Mouse (Mus musculus): ENCODE data around the gene Atf1. TPM values are rescaled to one million over a fixed set of nuclear protein-coding genes. Genes with fewer than 3 reads are reported as not detected.

The Atf1 gene
- polyA plus RNA-seq, 1 experiment, result not detected

GRCm38 (mm10) chr15:100225891-100226290 is 1.7 kb upstream of the Atf1 start:
- TF ChIP-seq POLR2A (IDR thresholded peaks at IDR 0.05; ENCODE audit: insufficient read depth, low read depth, low read length), result no peak
- no peak for TF ChIP-seq CTCF (IDR thresholded peaks at IDR 0.05; ENCODE audit: insufficient read depth, low read depth, low read length)
- H3K27ac ChIP-seq (ENCODE audit: insufficient read depth, low read depth, low read length), result 0 out of 2 replicates have a peak overlapping the region, but pooled peaks have one; percentile 15
- no peak overlapping the region for H3K4me3 ChIP-seq (ENCODE audit: insufficient read depth, low read depth, low read length)
- 50% methylated on average over 1 of the region's 1 CpGs for WGBS
- peaks cover 6% of the 10 kb centered on the region; the same call in 1 of the 2 replicates for H3K4me1 ChIP-seq (ENCODE audit: control insufficient read depth, insufficient read depth, low read length)

GRCm38 (mm10) chr15:100227031-100227662 is 472 bp upstream of the Atf1 start:
- WGBS, result 1% methylated on average over 17 of the region's 17 CpGs
- Histone ChIP-seq H3K27ac (ENCODE audit: insufficient read depth, low read depth, low read length) (peak overlapping the region; percentile 100), H3K4me3 (ENCODE audit: insufficient read depth, low read depth, low read length) (peak overlapping the region; percentile 100), H3K4me1 (ENCODE audit: control insufficient read depth, insufficient read depth, low read length) (peaks cover 6% of the 10 kb centered on the region; the same call in 1 of the 2 replicates)
- TF ChIP-seq POLR2A (IDR thresholded peaks at IDR 0.05; ENCODE audit: insufficient read depth, low read depth, low read length), result no peak
- no peak for TF ChIP-seq CTCF (IDR thresholded peaks at IDR 0.05; ENCODE audit: insufficient read depth, low read depth, low read length)

- peaks cover 6% of the 10 kb centered on the region; the same call in 1 of the 2 replicates for H3K4me1 ChIP-seq (ENCODE audit: control insufficient read depth, insufficient read depth, low read length)
- H3K27ac ChIP-seq (ENCODE audit: insufficient read depth, low read depth, low read length), result peak overlapping the region; percentile 87
- TF ChIP-seq CTCF (IDR thresholded peaks at IDR 0.05; ENCODE audit: insufficient read depth, low read depth, low read length) (no peak), POLR2A (IDR thresholded peaks at IDR 0.05; ENCODE audit: insufficient read depth, low read depth, low read length) (no peak)
- peak overlapping the region; percentile 100 for H3K4me3 ChIP-seq (ENCODE audit: insufficient read depth, low read depth, low read length)
- WGBS, result 10% methylated on average over 16 of the region's 16 CpGs
These were observed 1.1 kb downstream of the Atf1 start for GRCm38 (mm10) chr15:100228535-100229336.

- 38% methylated on average over 1 of the region's 1 CpGs for WGBS
- TF ChIP-seq POLR2A (IDR thresholded peaks at IDR 0.05; ENCODE audit: insufficient read depth, low read depth, low read length), result no peak
- no peak for TF ChIP-seq CTCF (IDR thresholded peaks at IDR 0.05; ENCODE audit: insufficient read depth, low read depth, low read length)
- H3K27ac ChIP-seq (ENCODE audit: insufficient read depth, low read depth, low read length), result no peak overlapping the region
- H3K4me3 ChIP-seq (ENCODE audit: insufficient read depth, low read depth, low read length), result no peak overlapping the region
- peaks cover 6% of the 10 kb centered on the region; the same call in 1 of the 2 replicates for H3K4me1 ChIP-seq (ENCODE audit: control insufficient read depth, insufficient read depth, low read length)
These were observed 3.0 kb downstream of the Atf1 start for GRCm38 (mm10) chr15:100230655-100231054.

- Histone ChIP-seq H3K4me1 (ENCODE audit: control insufficient read depth, insufficient read depth, low read length) (peaks cover 3% of the 10 kb centered on the region; the same call in 1 of the 2 replicates), H3K27ac (ENCODE audit: insufficient read depth, low read depth, low read length) (no peak overlapping the region), H3K4me3 (ENCODE audit: insufficient read depth, low read depth, low read length) (no peak overlapping the region)
- TF ChIP-seq POLR2A (IDR thresholded peaks at IDR 0.05; ENCODE audit: insufficient read depth, low read depth, low read length) (no peak), CTCF (IDR thresholded peaks at IDR 0.05; ENCODE audit: insufficient read depth, low read depth, low read length) (no peak)
- 75% methylated on average over 14 of the region's 14 CpGs for WGBS
These were observed 4.3 kb downstream of the Atf1 start for GRCm38 (mm10) chr15:100231616-100232525.

GRCm38 (mm10) chr15:100235208-100235965 is 7.8 kb downstream of the Atf1 start:
- no peak for TF ChIP-seq CTCF (IDR thresholded peaks at IDR 0.05; ENCODE audit: insufficient read depth, low read depth, low read length)
- WGBS, result 61% methylated on average over 12 of the region's 12 CpGs
- Histone ChIP-seq H3K4me3 (ENCODE audit: insufficient read depth, low read depth, low read length) (no peak overlapping the region), H3K4me1 (ENCODE audit: control insufficient read depth, insufficient read depth, low read length) (peaks cover 4% of the 10 kb centered on the region; the same call in 1 of the 2 replicates), H3K27ac (ENCODE audit: insufficient read depth, low read depth, low read length) (no peak overlapping the region)

GRCm38 (mm10) chr15:100236952-100237351 is 9.3 kb downstream of the Atf1 start:
- H3K4me1 ChIP-seq (ENCODE audit: control insufficient read depth, insufficient read depth, low read length), result peaks cover 4% of the 10 kb centered on the region; the same call in 1 of the 2 replicates
- no peak overlapping the region for H3K27ac ChIP-seq (ENCODE audit: insufficient read depth, low read depth, low read length)
- 70% methylated on average over 6 of the region's 6 CpGs for WGBS
- TF ChIP-seq POLR2A (IDR thresholded peaks at IDR 0.05; ENCODE audit: insufficient read depth, low read depth, low read length) (no peak), CTCF (IDR thresholded peaks at IDR 0.05; ENCODE audit: insufficient read depth, low read depth, low read length) (no peak)
- no peak overlapping the region for H3K4me3 ChIP-seq (ENCODE audit: insufficient read depth, low read depth, low read length)

GRCm38 (mm10) chr15:100241780-100242179 is 14.2 kb downstream of the Atf1 start:
- TF ChIP-seq POLR2A (IDR thresholded peaks at IDR 0.05; ENCODE audit: insufficient read depth, low read depth, low read length), result no peak
- no peak for TF ChIP-seq CTCF (IDR thresholded peaks at IDR 0.05; ENCODE audit: insufficient read depth, low read depth, low read length)
- WGBS, result 91% methylated on average over 6 of the region's 6 CpGs
- peaks cover 4% of the 10 kb centered on the region; the same call in 1 of the 2 replicates for H3K4me1 ChIP-seq (ENCODE audit: control insufficient read depth, insufficient read depth, low read length)
- no peak overlapping the region for H3K27ac ChIP-seq (ENCODE audit: insufficient read depth, low read depth, low read length)
- H3K4me3 ChIP-seq (ENCODE audit: insufficient read depth, low read depth, low read length), result no peak overlapping the region

Data from olfactory bulb, adult 2 months (tissue).